ENCODE assay signal across 8 mouse cellular contexts in genomic region chrX:98898307-98898706, GRCm38 (mm10). TPM values are rescaled to one million over a fixed set of nuclear protein-coding genes. Genes with fewer than 3 reads are reported as not detected.
DNase-seq lines count a peak whose midpoint lies in the region; ATAC-seq lines count a peak whose summit lies in the region.

No protein-coding gene starts in this region.

- no peak overlapping the region for H3K4me3 ChIP-seq in heart, embryonic 12.5 days

- 66% methylated on average over 3 of the region's 3 CpGs for WGBS in heart, embryonic 12.5 days

- ATAC-seq in heart, embryonic 12.5 days (ENCODE audit: insufficient number of reproducible peaks, low FRiP score): no peak
- no peak for ATAC-seq in CD4-positive, CD25-positive, alpha-beta regulatory T cell, adult 4 months

- peak; percentile 63 to 73 for DNase-seq in heart, adult 18-20 months
- DNase-seq in NIH3T3 (ENCODE audit: low read depth): peak; percentile 76
- peak; percentile 51 for DNase-seq in fat pad, adult 2 months (ENCODE audit: extremely low read depth, low read depth, low spot score)
- peak; percentile 44 for DNase-seq in kidney, postnatal 14 days
- no peak for DNase-seq in frontal cortex, postnatal 25 days (ENCODE audit: low spot score in 2 of 2)
- no peak for DNase-seq in layer of hippocampus, postnatal 14 days (ENCODE audit: low spot score in 2 of 2)

- no peaks in the 10 kb centered on the region for H3K4me1 ChIP-seq in heart, embryonic 12.5 days (replicated peaks)

- H3K9ac ChIP-seq in heart, embryonic 12.5 days: no peak overlapping the region

- H3K27me3 ChIP-seq in heart, embryonic 12.5 days (replicated peaks): no peaks in the 10 kb centered on the region

- H3K4me2 ChIP-seq in heart, embryonic 12.5 days: no peak overlapping the region

- H3K36me3 ChIP-seq in heart, embryonic 12.5 days: no peaks in the 10 kb centered on the region

- no peak overlapping the region for H3K27ac ChIP-seq in heart, embryonic 12.5 days (ENCODE audit: poor library complexity, severe bottlenecking)

- H3K9me3 ChIP-seq in heart, embryonic 12.5 days (replicated peaks): no peaks in the 10 kb centered on the region

RNA-seq across cellular contexts. Expression of gene Ophn1, which starts 7.5 kb away (rescaled TPM):
- 1 to 10 TPM; 4.2 to 7.5 TPM for total RNA-seq in heart, adult 18-20 months (2021)
- 11.0 and 11.2 TPM in 2 replicates for polyA plus RNA-seq in heart, embryonic 12.5 days (2016; fragmentation: Nextera tagmentation; extraction: Ambion mirVana)
- under 1 TPM in 1 of 2 experiments, not detected in 1; 0.07 TPM for polyA plus RNA-seq in CD4-positive, CD25-positive, alpha-beta regulatory T cell, adult 4 months (2017; shearing (Covaris generic))
- 10 to 100 TPM; 38.9 to 41.8 TPM for total RNA-seq in layer of hippocampus, postnatal 14 days (2021)

RNA-seq across cellular contexts. Expression of gene Yipf6, which starts 37.8 kb away (rescaled TPM):
- total RNA-seq in heart, adult 18-20 months (2021): 10 to 100 TPM; 14.8 to 19.3 TPM
- 18.6 and 19.6 TPM in 2 replicates for polyA plus RNA-seq in heart, embryonic 12.5 days (2016; fragmentation: Nextera tagmentation; extraction: Ambion mirVana)
- polyA plus RNA-seq in CD4-positive, CD25-positive, alpha-beta regulatory T cell, adult 4 months (2017; shearing (Covaris generic)): 10 to 100 TPM; 26.3 to 27.9 TPM
- 10 to 100 TPM; 38.3 to 38.8 TPM for total RNA-seq in layer of hippocampus, postnatal 14 days (2021)

Comparison
In these comparisons a context has a peak if more than half of its experiments do, and no peak if none do; other contexts are left out.
1. DNase-seq: peak in heart, adult 18-20 months (2 of 2), NIH3T3 (single experiment), fat pad, adult 2 months (single experiment) and kidney, postnatal 14 days (single experiment); none in frontal cortex, postnatal 25 days (0 of 2) and layer of hippocampus, postnatal 14 days (0 of 2).
2. RNA of gene Ophn1, which starts 7.5 kb away (total RNA-seq): 38.9 to 41.8 TPM in layer of hippocampus, postnatal 14 days; 4.2 to 7.5 TPM in heart, adult 18-20 months; every median in the first group is over 4 times any median in the second.